Mouse (Mus musculus): ENCODE results near the gene Kctd8.

DNA sequence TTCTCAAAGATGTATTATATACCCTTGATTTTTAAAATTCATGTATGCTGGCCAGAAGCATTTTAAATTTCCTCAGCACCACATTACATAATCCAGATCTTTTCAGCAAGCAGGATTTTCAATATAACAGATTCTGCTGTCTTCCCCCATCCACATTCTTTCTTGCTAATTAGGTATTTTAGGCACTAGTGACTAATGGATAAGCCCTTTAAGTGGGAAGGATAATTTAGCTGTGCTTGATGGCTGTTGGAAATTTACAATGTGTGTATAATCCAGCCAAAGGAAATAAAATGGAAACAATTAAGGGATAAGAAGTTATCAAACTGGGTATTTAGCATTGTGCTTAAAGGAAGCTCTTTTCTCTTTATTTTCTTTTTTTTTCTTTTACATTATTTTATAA is 252.6 kb downstream of the Kctd8 start:
- TF ChIP-seq MAFK (IDR thresholded peaks at IDR 0.05; ENCODE audit: insufficient read depth, low read depth, low read length) (no peak), ZNF384 (IDR thresholded peaks at IDR 0.05; ENCODE audit: low read depth, low read length) (no peak), CHD2 (IDR thresholded peaks at IDR 0.05; ENCODE audit: low read depth, low read length) (no peak), ZC3H11A (IDR thresholded peaks at IDR 0.05; ENCODE audit: borderline replicate concordance, low read depth, low read length) (no peak), HCFC1 (IDR thresholded peaks at IDR 0.05; ENCODE audit: borderline replicate concordance, insufficient read depth, low read length) (no peak)
